Mouse (Mus musculus): Measurements from ENCODE around the gene Cdadc1. TPM values are rescaled to one million over a fixed set of nuclear protein-coding genes. Genes with fewer than 3 reads are reported as not detected.

Cdadc1 gene
- total and polyA plus RNA-seq, 3 experiments: 15.3 to 26.2 (median 17.7) TPM

DNA sequence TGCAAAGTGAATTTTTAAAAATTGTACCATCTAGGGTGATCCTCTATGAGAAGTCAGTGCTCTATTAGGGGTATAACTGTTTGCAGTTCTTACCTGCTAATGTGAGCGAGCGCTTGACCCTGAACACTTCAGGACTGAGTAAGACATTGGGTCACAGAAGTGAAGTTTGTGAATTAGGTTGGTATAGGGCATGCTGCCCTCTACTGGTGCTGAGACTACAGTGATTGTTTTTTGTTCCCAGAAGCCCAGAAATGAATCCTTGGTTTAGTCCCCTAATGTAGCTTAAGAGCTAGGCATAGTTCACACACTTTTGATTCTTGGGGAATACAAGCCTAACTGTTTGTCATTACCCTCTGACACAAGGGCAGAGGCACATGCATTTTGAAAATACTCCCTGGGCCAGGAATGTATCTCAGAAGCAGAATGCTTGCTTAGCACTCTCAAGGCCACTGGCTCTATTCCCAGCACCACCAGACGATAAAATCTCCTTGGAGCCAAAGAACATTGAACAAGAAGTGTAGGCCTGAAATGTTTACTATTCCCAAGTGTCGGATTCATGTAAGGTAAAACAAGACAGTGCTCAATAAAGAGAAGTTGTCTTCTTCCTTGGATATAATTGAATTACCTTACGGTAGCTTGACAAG, 6.4 kb upstream of the Cdadc1 start:
- ATAC-seq (ENCODE audit: extremely low read depth, insufficient number of reproducible peaks, low FRiP score, poor library complexity, severe bottlenecking): no peak; the same call in 1 of the 2 replicates
- H3K4me1 ChIP-seq (ENCODE audit: insufficient read depth, low read depth, low read length): peaks cover 4% of the 10 kb centered on the region; the same call in 1 of the 2 replicates

DNA sequence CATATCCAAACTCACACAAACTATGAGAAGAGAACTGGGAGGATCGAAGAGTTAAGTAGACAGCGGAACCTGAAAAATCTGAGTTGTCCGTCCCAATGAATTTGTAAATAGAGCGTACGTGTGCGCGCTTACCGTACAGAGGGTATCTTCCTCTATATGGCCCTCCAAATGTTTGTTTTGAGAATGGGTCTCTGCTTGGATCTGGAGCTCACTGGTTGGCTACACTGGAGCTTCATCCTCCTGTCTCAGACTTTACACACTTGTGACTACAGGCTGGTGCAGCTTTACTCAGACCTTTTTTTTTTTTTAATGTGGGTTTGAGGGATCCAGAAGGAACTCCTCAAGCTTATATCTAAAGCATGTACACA, 485 bp upstream of the Cdadc1 start:
- H3K9me3 ChIP-seq (replicated peaks): no peaks in the 10 kb centered on the region
- TF ChIP-seq GATA1 (IDR thresholded peaks at IDR 0.05; ENCODE audit: borderline replicate concordance, low read length): no peak
- TF ChIP-seq GATA2 (IDR thresholded peaks at IDR 0.05; ENCODE audit: borderline replicate concordance, low read depth, low read length): no peak
- TF ChIP-seq POLR2AphosphoS5 (IDR thresholded peaks at IDR 0.05; ENCODE audit: insufficient replicate concordance, low read depth, low read length): no peak
- no peak for TF ChIP-seq CTCF (IDR thresholded peaks at IDR 0.05; ENCODE audit: low read depth, low read length)
- no peak for TF ChIP-seq TAL1 (conservative IDR thresholded peaks at IDR 0.05; ENCODE audit: low read depth, low read length)
- DNase-seq (ENCODE audit: low spot score) (no peak), ATAC-seq (ENCODE audit: extremely low read depth, insufficient number of reproducible peaks, low FRiP score, poor library complexity, severe bottlenecking) (no peak)
- peaks cover 18% of the 10 kb centered on the region for H3K4me1 ChIP-seq (ENCODE audit: insufficient read depth, low read depth, low read length)
- peaks cover 23% of the 10 kb centered on the region for H3K36me3 ChIP-seq (replicated peaks)
- H3K27me3 ChIP-seq (ENCODE audit: insufficient read depth, low read length): peaks cover 8% of the 10 kb centered on the region
- H3K4me3 ChIP-seq (ENCODE audit: low read depth, low read length): peak overlapping the region; percentile 97

More for the DNA sequence above, 6.4 kb upstream of the Cdadc1 start:
- no peaks in the 10 kb centered on the region for H3K9me3 ChIP-seq (replicated peaks)
- no peaks in the 10 kb centered on the region for H3K36me3 ChIP-seq (replicated peaks)
- peaks cover 11% of the 10 kb centered on the region for H3K27me3 ChIP-seq (ENCODE audit: insufficient read depth, low read length)
- no peak for DNase-seq (ENCODE audit: low spot score)
- TF ChIP-seq TAL1 (conservative IDR thresholded peaks at IDR 0.05; ENCODE audit: low read depth, low read length): no peak
- no peak for TF ChIP-seq POLR2AphosphoS5 (IDR thresholded peaks at IDR 0.05; ENCODE audit: insufficient replicate concordance, low read depth, low read length)
- TF ChIP-seq GATA2 (IDR thresholded peaks at IDR 0.05; ENCODE audit: borderline replicate concordance, low read depth, low read length): no peak
- no peak overlapping the region for H3K4me3 ChIP-seq (ENCODE audit: low read depth, low read length)

GRCm38 (mm10) chr14:59594988-59595387, 2.8 kb downstream of the Cdadc1 start:
- DNase-seq (ENCODE audit: low spot score) (no peak), ATAC-seq (ENCODE audit: extremely low read depth, insufficient number of reproducible peaks, low FRiP score, poor library complexity, severe bottlenecking) (no peak)
- Histone ChIP-seq H3K27me3 (ENCODE audit: insufficient read depth, low read length) (no peaks in the 10 kb centered on the region), H3K4me1 (ENCODE audit: insufficient read depth, low read depth, low read length) (peaks cover 18% of the 10 kb centered on the region), H3K4me3 (ENCODE audit: low read depth, low read length) (no peak overlapping the region), H3K9me3 (replicated peaks) (no peaks in the 10 kb centered on the region), H3K36me3 (replicated peaks) (peaks cover 49% of the 10 kb centered on the region)
- no peak for TF ChIP-seq TAL1 (conservative IDR thresholded peaks at IDR 0.05; ENCODE audit: low read depth, low read length)
- TF ChIP-seq CTCF (IDR thresholded peaks at IDR 0.05; ENCODE audit: low read depth, low read length): no peak
- TF ChIP-seq GATA2 (IDR thresholded peaks at IDR 0.05; ENCODE audit: borderline replicate concordance, low read depth, low read length): no peak
- TF ChIP-seq POLR2AphosphoS5 (IDR thresholded peaks at IDR 0.05; ENCODE audit: insufficient replicate concordance, low read depth, low read length): no peak
- TF ChIP-seq GATA1 (IDR thresholded peaks at IDR 0.05; ENCODE audit: borderline replicate concordance, low read length): no peak

- Histone ChIP-seq H3K9me3 (replicated peaks) (no peaks in the 10 kb centered on the region), H3K4me3 (ENCODE audit: low read depth, low read length) (no peak overlapping the region), H3K4me1 (ENCODE audit: insufficient read depth, low read depth, low read length) (peaks cover 14% of the 10 kb centered on the region), H3K27me3 (ENCODE audit: insufficient read depth, low read length) (no peaks in the 10 kb centered on the region), H3K36me3 (replicated peaks) (peaks cover 70% of the 10 kb centered on the region)
- DNase-seq (ENCODE audit: low spot score) (no peak), ATAC-seq (ENCODE audit: extremely low read depth, insufficient number of reproducible peaks, low FRiP score, poor library complexity, severe bottlenecking) (no peak)
- TF ChIP-seq POLR2AphosphoS5 (IDR thresholded peaks at IDR 0.05; ENCODE audit: insufficient replicate concordance, low read depth, low read length) (no peak), GATA1 (IDR thresholded peaks at IDR 0.05; ENCODE audit: borderline replicate concordance, low read length) (no peak), CTCF (IDR thresholded peaks at IDR 0.05; ENCODE audit: low read depth, low read length) (no peak), GATA2 (IDR thresholded peaks at IDR 0.05; ENCODE audit: borderline replicate concordance, low read depth, low read length) (no peak), TAL1 (conservative IDR thresholded peaks at IDR 0.05; ENCODE audit: low read depth, low read length) (no peak)
These were observed 5.2 kb downstream of the Cdadc1 start for GRCm38 (mm10) chr14:59592593-59592992.

DNA sequence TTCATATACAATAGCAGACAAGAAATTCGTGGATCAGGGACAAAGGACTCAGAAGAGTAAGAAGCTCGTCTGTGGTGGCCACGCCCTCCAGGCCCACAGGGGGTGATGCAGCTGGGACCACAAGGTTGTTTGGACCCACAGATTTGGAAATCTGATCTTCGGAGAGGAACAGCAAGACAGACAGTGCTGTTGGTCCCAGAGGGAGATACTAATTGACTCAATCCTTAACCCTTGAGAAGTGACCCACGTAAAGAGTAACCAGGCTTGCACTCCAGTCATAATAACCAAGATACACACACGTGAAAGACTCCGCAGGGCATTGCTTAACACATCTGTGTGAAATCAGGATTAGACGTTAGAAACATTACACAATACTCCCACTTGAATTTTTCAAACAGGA, 5.9 kb downstream of the Cdadc1 start:
- TF ChIP-seq GATA1 (IDR thresholded peaks at IDR 0.05; ENCODE audit: borderline replicate concordance, low read length) (no peak), TAL1 (conservative IDR thresholded peaks at IDR 0.05; ENCODE audit: low read depth, low read length) (no peak), POLR2AphosphoS5 (IDR thresholded peaks at IDR 0.05; ENCODE audit: insufficient replicate concordance, low read depth, low read length) (no peak), GATA2 (IDR thresholded peaks at IDR 0.05; ENCODE audit: borderline replicate concordance, low read depth, low read length) (no peak), CTCF (IDR thresholded peaks at IDR 0.05; ENCODE audit: low read depth, low read length) (no peak)
- no peak overlapping the region for H3K4me3 ChIP-seq (ENCODE audit: low read depth, low read length)
- ATAC-seq (ENCODE audit: extremely low read depth, insufficient number of reproducible peaks, low FRiP score, poor library complexity, severe bottlenecking) (no peak), DNase-seq (ENCODE audit: low spot score) (no peak)
- H3K27me3 ChIP-seq (ENCODE audit: insufficient read depth, low read length): no peaks in the 10 kb centered on the region
- H3K36me3 ChIP-seq (replicated peaks): peaks cover 74% of the 10 kb centered on the region
- H3K4me1 ChIP-seq (ENCODE audit: insufficient read depth, low read depth, low read length): peaks cover 7% of the 10 kb centered on the region
- H3K9me3 ChIP-seq (replicated peaks): no peaks in the 10 kb centered on the region

GRCm38 (mm10) chr14:59590614-59591013, 7.1 kb downstream of the Cdadc1 start:
- Histone ChIP-seq H3K4me3 (ENCODE audit: low read depth, low read length) (no peak overlapping the region), H3K27me3 (ENCODE audit: insufficient read depth, low read length) (no peaks in the 10 kb centered on the region), H3K4me1 (ENCODE audit: insufficient read depth, low read depth, low read length) (no peaks in the 10 kb centered on the region), H3K9me3 (replicated peaks) (no peaks in the 10 kb centered on the region), H3K36me3 (replicated peaks) (peaks cover 79% of the 10 kb centered on the region)
- DNase-seq (ENCODE audit: low spot score): no peak
- ATAC-seq (ENCODE audit: extremely low read depth, insufficient number of reproducible peaks, low FRiP score, poor library complexity, severe bottlenecking): no peak
- no peak for TF ChIP-seq GATA1 (IDR thresholded peaks at IDR 0.05; ENCODE audit: borderline replicate concordance, low read length)
- no peak for TF ChIP-seq CTCF (IDR thresholded peaks at IDR 0.05; ENCODE audit: low read depth, low read length)
- TF ChIP-seq GATA2 (IDR thresholded peaks at IDR 0.05; ENCODE audit: borderline replicate concordance, low read depth, low read length): no peak
- no peak for TF ChIP-seq TAL1 (conservative IDR thresholded peaks at IDR 0.05; ENCODE audit: low read depth, low read length)
- TF ChIP-seq POLR2AphosphoS5 (IDR thresholded peaks at IDR 0.05; ENCODE audit: insufficient replicate concordance, low read depth, low read length): no peak

All from G1E (cell line).